Mouse (Mus musculus) MEL (cell line): ENCODE measurements around the gene 7420426K07Rik. TPM values are rescaled to one million over a fixed set of nuclear protein-coding genes. Genes with fewer than 3 reads are reported as not detected.

ENCODE experiments used
- DNase-seq: peaks from one replicate; pipeline ENCODE4 v3.0.0; 2011; ENCODE audit warnings: low read depth, low spot score
- H3K27ac ChIP-seq: 2 replicates; pipeline ENCODE4 v1.5.1; 2012; ENCODE audit warnings: low read depth, mild to moderate bottlenecking, control low read depth, low read length, moderate library complexity; ENCODE audit not compliant: control insufficient read depth
- H3K27me3 ChIP-seq, 2 experiments: fragments of 150-350 bp in 1 of 2; sonication (generic) in 1 of 2; 2 replicates each; pipeline ENCODE4 v1.6.1; 2012; ENCODE audit warnings: low read length in 2 of 2, mild to moderate bottlenecking in 2 of 2, improper control_type of control experiment in 1 of 2, moderate library complexity in 1 of 2; ENCODE audit not compliant: insufficient read depth in 2 of 2, control insufficient read depth in 1 of 2
- H3K36me3 ChIP-seq, 2 experiments: 2 replicates each; pipeline ENCODE4 v1.6.1; 2012 to 2014; ENCODE audit warnings: low read length in 2 of 2, improper control_type of control experiment in 1 of 2, inconsistent platforms in 1 of 2, mild to moderate bottlenecking in 1 of 2; ENCODE audit not compliant: insufficient read depth in 2 of 2, control insufficient read depth in 1 of 2
- H3K4me1 ChIP-seq, 2 experiments: fragments of 150-350 bp in 1 of 2; sonication (generic) in 1 of 2; 2 replicates each; pipeline ENCODE4 v1.6.1; 2012; ENCODE audit warnings: low read length in 2 of 2, improper control_type of control experiment in 1 of 2, mild to moderate bottlenecking in 1 of 2; ENCODE audit not compliant: insufficient read depth in 2 of 2, control insufficient read depth in 1 of 2
- H3K4me3 ChIP-seq, 2 experiments: fragments of 150-350 bp in 1 of 2; sonication (generic) in 1 of 2; 2 replicates each; pipeline ENCODE4 v1.5.1; 2012; ENCODE audit warnings: low read depth in 2 of 2, low read length in 2 of 2, mild to moderate bottlenecking in 2 of 2, moderate library complexity in 2 of 2, control low read depth in 1 of 2, improper control_type of control experiment in 1 of 2; ENCODE audit not compliant: control insufficient read depth in 1 of 2, insufficient read depth in 1 of 2
- H3K79me2 ChIP-seq: 2 replicates; pipeline ENCODE4 v1.6.1; 2012; ENCODE audit warnings: mild to moderate bottlenecking, low read length, moderate library complexity; ENCODE audit not compliant: control insufficient read depth, poor library complexity, insufficient read depth
- H3K9ac ChIP-seq: 2 replicates; pipeline ENCODE4 v1.6.1; 2012; ENCODE audit warnings: low read depth, mild to moderate bottlenecking, control low read depth, low read length, moderate library complexity; ENCODE audit not compliant: control insufficient read depth, poor library complexity, severe bottlenecking
- H3K9me3 ChIP-seq: fragments of 150-350 bp; sonication (generic); replicated peaks from 2 replicates; pipeline ENCODE4 v1.6.1; 2012; ENCODE audit warnings: mild to moderate bottlenecking, low read length, improper control_type of control experiment, moderate library complexity; ENCODE audit not compliant: insufficient read depth
- BHLHE40 ChIP-seq: IDR thresholded peaks from 2 replicates; pipeline ENCODE4 v1.6.1; 2012; ENCODE audit warnings: low read depth, mild to moderate bottlenecking, inconsistent platforms, low read length, improper control_type of control experiment, borderline replicate concordance
- CHD1 ChIP-seq: IDR thresholded peaks from 2 replicates; pipeline ENCODE4 v1.6.1; 2012; ENCODE audit warnings: low read depth, mild to moderate bottlenecking, inconsistent platforms, low read length, improper control_type of control experiment
- CTCF ChIP-seq, 3 experiments: IDR thresholded peaks in 2 of 3; conservative IDR thresholded peaks in 1 of 3; 2 replicates each; pipeline ENCODE4 v1.5.1; 2011 to 2012; ENCODE audit warnings: low read length in 3 of 3, low read depth in 2 of 3, mild to moderate bottlenecking in 2 of 3, improper control_type of control experiment in 1 of 3, inconsistent platforms in 1 of 3, mixed read lengths in 1 of 3, moderate library complexity in 1 of 3; ENCODE audit not compliant: control insufficient read depth in 1 of 3, insufficient read depth in 1 of 3, poor library complexity in 1 of 3, severe bottlenecking in 1 of 3
- ELF1 ChIP-seq: IDR thresholded peaks from 2 replicates; pipeline ENCODE4 v1.6.1; 2014; ENCODE audit warnings: low read depth, mild to moderate bottlenecking, inconsistent platforms, low read length, improper control_type of control experiment, moderate library complexity
- ETS1 ChIP-seq: IDR thresholded peaks from 2 replicates; pipeline ENCODE4 v1.6.1; 2012; ENCODE audit warnings: low read depth, mild to moderate bottlenecking, inconsistent platforms, low read length, improper control_type of control experiment, moderate library complexity
- GABPA ChIP-seq: IDR thresholded peaks from 2 replicates; pipeline ENCODE4 v1.6.1; 2012; ENCODE audit warnings: low read depth, mild to moderate bottlenecking, inconsistent platforms, low read length, improper control_type of control experiment, moderate library complexity
- HCFC1 ChIP-seq: IDR thresholded peaks from 2 replicates; pipeline ENCODE4 v1.6.1; 2012; ENCODE audit warnings: low read depth, mild to moderate bottlenecking, inconsistent platforms, low read length, improper control_type of control experiment, moderate library complexity
- JUND ChIP-seq: IDR thresholded peaks from 2 replicates; pipeline ENCODE4 v1.6.1; 2011; ENCODE audit warnings: low read depth, mild to moderate bottlenecking, improper control_type of control experiment, low read length
- KAT2A ChIP-seq: conservative IDR thresholded peaks from 2 replicates; pipeline ENCODE4 v1.6.1; 2012; ENCODE audit warnings: low read depth, low read length, improper control_type of control experiment, inconsistent platforms
- MAX ChIP-seq: IDR thresholded peaks from 2 replicates; pipeline ENCODE4 v1.6.1; 2011; ENCODE audit warnings: low read length, improper control_type of control experiment
- MEF2A ChIP-seq: IDR thresholded peaks from 2 replicates; pipeline ENCODE4 v1.6.1; 2014; ENCODE audit warnings: low read depth, mild to moderate bottlenecking, inconsistent platforms, low read length, improper control_type of control experiment; ENCODE audit not compliant: poor library complexity, insufficient replicate concordance, severe bottlenecking; ENCODE audit errors: extremely low read depth
- MXI1 ChIP-seq: IDR thresholded peaks from 2 replicates; pipeline ENCODE4 v1.6.1; 2011; ENCODE audit warnings: mild to moderate bottlenecking, low read depth, low read length, improper control_type of control experiment
- MYB ChIP-seq: IDR thresholded peaks from 2 replicates; pipeline ENCODE4 v1.6.1; 2011; ENCODE audit warnings: mild to moderate bottlenecking, low read depth, low read length, improper control_type of control experiment
- RCOR1 ChIP-seq: IDR thresholded peaks from 2 replicates; pipeline ENCODE4 v1.6.1; 2012; ENCODE audit warnings: low read depth, mild to moderate bottlenecking, inconsistent platforms, low read length, improper control_type of control experiment
- SIN3A ChIP-seq: IDR thresholded peaks from 2 replicates; pipeline ENCODE4 v1.6.1; 2012; ENCODE audit warnings: low read length, improper control_type of control experiment, inconsistent platforms
- SMC3 ChIP-seq: IDR thresholded peaks from 2 replicates; pipeline ENCODE4 v1.6.1; 2011; ENCODE audit warnings: low read depth, low read length, improper control_type of control experiment
- TAL1 ChIP-seq: IDR thresholded peaks from 2 replicates; pipeline ENCODE4 v1.6.1; 2012; ENCODE audit warnings: mild to moderate bottlenecking, inconsistent platforms, low read length, moderate library complexity, mixed read lengths
- USF1 ChIP-seq: IDR thresholded peaks from 2 replicates; pipeline ENCODE4 v1.6.1; 2014; ENCODE audit warnings: low read depth, mild to moderate bottlenecking, inconsistent platforms, low read length, improper control_type of control experiment, moderate library complexity
- USF2 ChIP-seq, 2 experiments: IDR thresholded peaks; 2 replicates each; pipeline ENCODE4 v1.6.1; 2011 to 2012; ENCODE audit warnings: improper control_type of control experiment in 2 of 2, low read length in 2 of 2, borderline replicate concordance in 1 of 2, inconsistent platforms in 1 of 2, low read depth in 1 of 2, mild to moderate bottlenecking in 1 of 2; ENCODE audit not compliant: insufficient read depth in 1 of 2
- ZKSCAN1 ChIP-seq: IDR thresholded peaks from 2 replicates; pipeline ENCODE4 v1.6.1; 2012; ENCODE audit warnings: low read depth, mild to moderate bottlenecking, inconsistent platforms, low read length, improper control_type of control experiment, moderate library complexity
- ZMIZ1 ChIP-seq: IDR thresholded peaks from 2 replicates; pipeline ENCODE4 v1.6.1; 2012; ENCODE audit warnings: low read depth, mild to moderate bottlenecking, inconsistent platforms, low read length, improper control_type of control experiment, moderate library complexity
- ZNF384 ChIP-seq: IDR thresholded peaks from 2 replicates; pipeline ENCODE4 v1.6.1; 2012; ENCODE audit warnings: low read depth, mild to moderate bottlenecking, inconsistent platforms, low read length, improper control_type of control experiment
- polyA plus RNA-seq, 2 experiments: library from polyadenylated mRNA; stranded (reverse) in 1 of 2; unstranded in 1 of 2; fragments of >175 nt in 1 of 2; fragments of >200 nt in 1 of 2; gene quantifications; 2 replicates each; pipeline versions ENCODE4 v1.2.1 to v1.2.4; 2012; ENCODE audit warnings: low replicate concordance in 2 of 2, low read depth in 1 of 2; ENCODE audit not compliant: insufficient read length in 2 of 2, insufficient read depth in 1 of 2, missing spikeins in 1 of 2
- total RNA-seq: library from RNA; depleted of rRNA; stranded (reverse); fragments of 300-350 nt; gene quantifications from 2 replicates; pipeline ENCODE4 v1.2.3, GENCODE M21; 2012

Gene 7420426K07Rik
- total and polyA plus RNA-seq, 3 experiments = not detected

GRCm38 (mm10) chr9:98952171-98953050 lies 49.5 kb downstream of the 7420426K07Rik start:
- H3K9ac ChIP-seq = no peak overlapping the region
- no peak for TF ChIP-seq TAL1
- TF ChIP-seq GABPA = no peak
- no peak for TF ChIP-seq KAT2A
- TF ChIP-seq ZMIZ1 = no peak
- TF ChIP-seq MXI1 = no peak
- TF ChIP-seq, all 39 proteins: peak for 0
- no peaks in the 10 kb centered on the region for H3K79me2 ChIP-seq
- H3K36me3 ChIP-seq = no peaks in the 10 kb centered on the region
- DNase-seq = no peak
- H3K4me1 ChIP-seq = no peaks in the 10 kb centered on the region
- H3K9me3 ChIP-seq = no peaks in the 10 kb centered on the region
- H3K27me3 ChIP-seq = no peaks in the 10 kb centered on the region
- no peak overlapping the region for H3K4me3 ChIP-seq
- H3K27ac ChIP-seq = no peak overlapping the region

DNA sequence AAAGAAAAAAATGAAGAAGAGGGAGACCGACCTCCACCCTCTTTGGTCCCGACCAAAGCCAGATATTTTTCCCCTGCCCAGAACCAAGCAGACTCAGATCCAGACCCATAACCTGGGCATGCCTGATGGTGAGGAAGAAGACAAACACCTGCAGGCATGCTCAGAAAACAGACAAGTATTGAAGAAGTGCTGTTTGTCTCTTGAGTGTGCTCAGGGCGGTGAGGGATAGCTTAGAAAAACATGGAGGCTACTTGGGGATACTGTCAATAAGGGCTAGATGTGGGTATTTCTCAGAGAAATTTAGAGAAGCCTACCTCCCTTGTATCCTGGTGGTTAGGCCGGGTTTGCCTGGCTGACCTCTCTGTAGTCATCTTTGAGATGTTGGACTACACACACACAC lies 50.4 kb downstream of the 7420426K07Rik start:
- Histone ChIP-seq H3K4me1 (no peaks in the 10 kb centered on the region), H3K9me3 (no peaks in the 10 kb centered on the region), H3K27ac (no peak overlapping the region), H3K27me3 (no peaks in the 10 kb centered on the region), H3K4me3 (no peak overlapping the region), H3K79me2 (no peaks in the 10 kb centered on the region), H3K36me3 (no peaks in the 10 kb centered on the region), H3K9ac (no peak overlapping the region)
- no peak for DNase-seq
- TF ChIP-seq SMC3 (no peak), JUND (no peak), MAX (no peak), MXI1 (no peak), ZKSCAN1 (no peak), USF2 (IDR thresholded peaks at IDR 0.05; ENCODE audit: borderline replicate concordance in 1 of 2, insufficient read depth in 1 of 2, low read depth in 1 of 2, low read length in 2 of 2) (no peak), CTCF (IDR thresholded peaks at IDR 0.05 in 2 of 3, conservative IDR thresholded peaks at IDR 0.05 in 1 of 3; ENCODE audit: control insufficient read depth in 1 of 3, insufficient read depth in 1 of 3, low read depth in 2 of 3, low read length in 3 of 3, poor library complexity in 1 of 3, severe bottlenecking in 1 of 3) (no peak), TAL1 (no peak), BHLHE40 (no peak), ELF1 (no peak), USF1 (no peak), ZNF384 (no peak), SIN3A (no peak), MYB (no peak), RCOR1 (no peak), HCFC1 (no peak), ETS1 (no peak), MEF2A (no peak), CHD1 (no peak)
